Mouse (Mus musculus) layer of hippocampus, adult 9-11 months (tissue): Measurements from ENCODE around the gene Rnf185.

ENCODE experiments used
- DNase-seq: peaks from one replicate; pipeline ENCODE4 v3.0.0; 2022

Rnf185 gene

GRCm38 (mm10) chr11:3390789-3391188, 61.4 kb downstream of the Rnf185 start:
- no peak for DNase-seq

DNA sequence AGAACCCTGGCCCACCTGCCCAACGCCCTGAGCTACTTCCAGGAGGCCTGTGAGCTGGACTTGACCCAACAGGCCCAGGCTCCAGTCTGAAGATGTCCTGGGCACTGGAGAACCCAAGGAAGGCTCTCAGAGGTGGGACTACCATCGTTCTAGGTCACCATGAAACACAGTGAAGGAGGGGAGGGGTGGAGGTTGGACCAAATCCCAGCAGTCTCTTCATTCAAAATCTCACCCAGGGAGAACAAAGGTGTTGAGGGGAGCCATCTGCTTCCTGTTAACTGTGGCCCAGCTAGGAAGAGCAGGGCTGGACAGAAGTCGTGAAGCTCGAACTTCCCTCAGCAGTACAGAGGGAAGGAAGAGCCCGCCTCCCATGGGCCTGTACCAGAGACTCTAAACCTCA, 62.2 kb downstream of the Rnf185 start:
- no peak for DNase-seq

- no peak for DNase-seq
Observed at GRCm38 (mm10) chr11:3387482-3388196, 64.5 kb downstream of the Rnf185 start.

- DNase-seq: peak; percentile 83
Observed at GRCm38 (mm10) chr11:3386941-3387368, 65.2 kb downstream of the Rnf185 start.

DNA sequence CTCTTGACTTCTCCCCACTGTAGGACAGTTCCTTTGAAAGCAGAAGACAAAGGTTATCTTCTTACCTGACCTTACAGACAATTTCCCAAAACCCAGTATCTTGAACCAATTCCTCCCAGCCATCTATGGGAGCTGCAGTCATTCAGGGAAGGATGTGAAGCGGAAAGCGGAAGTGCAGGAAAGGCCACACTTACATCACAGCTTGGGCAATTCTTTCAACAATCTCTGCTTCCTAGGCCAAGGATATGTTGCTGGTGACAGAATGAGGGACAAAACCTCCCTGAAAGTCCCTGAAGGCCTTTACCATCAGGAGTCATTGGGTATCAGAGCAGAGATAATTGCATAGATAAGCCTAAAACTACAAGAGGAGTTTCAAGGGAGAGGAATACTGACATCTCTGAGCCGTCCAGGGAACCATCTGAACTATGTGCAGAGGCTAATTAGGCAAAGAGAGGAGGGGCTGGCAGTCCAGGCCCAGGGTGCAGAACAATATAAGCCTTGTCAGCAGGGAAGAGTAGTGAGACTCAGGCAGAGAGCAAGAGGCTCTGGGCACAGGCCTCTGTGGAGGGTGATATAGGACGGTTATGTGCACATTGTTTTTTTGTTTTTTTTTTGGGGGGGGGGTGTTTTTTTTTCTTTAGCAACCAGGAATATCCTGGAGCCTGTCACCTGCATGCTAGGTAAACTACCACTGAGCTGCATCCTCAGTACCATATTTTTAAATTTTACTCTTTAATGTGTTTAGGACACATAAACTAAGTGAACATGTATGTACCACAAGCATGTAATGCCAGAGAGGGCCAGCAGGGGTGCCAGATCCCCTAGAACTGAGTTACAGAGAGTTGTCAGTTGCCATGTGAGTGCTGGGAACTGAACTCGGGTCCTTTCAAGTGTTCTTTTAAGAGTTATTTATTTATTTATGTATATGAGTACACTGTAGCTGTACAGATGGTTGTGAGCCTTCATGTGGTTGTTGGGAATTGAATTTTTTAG, 69.3 kb downstream of the Rnf185 start:
- no peak for DNase-seq

DNA sequence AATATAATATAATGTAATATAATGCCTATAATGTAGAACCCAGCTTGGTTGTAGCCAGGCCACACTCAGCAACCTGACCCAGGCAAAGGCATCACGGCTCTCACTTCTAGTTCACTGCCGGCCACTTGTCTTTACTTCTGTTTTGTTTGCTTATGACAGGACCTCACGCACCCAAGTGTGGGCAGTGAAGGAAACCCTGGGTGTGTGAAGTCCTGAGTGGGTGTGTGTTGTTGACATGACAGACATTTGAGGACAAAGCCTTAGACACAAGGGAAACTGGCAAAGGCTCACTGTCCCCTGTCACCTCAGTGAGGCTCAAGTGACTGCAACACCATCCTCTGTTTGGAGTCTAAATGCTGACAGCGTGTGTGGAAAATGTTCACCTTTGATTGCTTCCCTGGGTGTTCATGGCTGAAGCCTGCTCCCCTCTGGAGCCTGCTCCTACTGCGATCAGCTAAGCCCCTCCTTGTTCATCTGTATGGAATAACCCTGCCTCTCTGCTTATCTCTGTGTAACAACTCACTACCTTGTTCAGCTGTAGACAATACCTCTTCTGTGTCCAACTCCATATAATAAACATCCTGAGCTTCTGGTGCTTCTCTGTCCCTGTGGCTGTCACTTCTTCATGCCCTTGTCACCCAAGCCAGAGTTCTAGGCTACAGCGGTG, 70.9 kb downstream of the Rnf185 start:
- no peak for DNase-seq

GRCm38 (mm10) chr11:3379427-3379826, 72.7 kb downstream of the Rnf185 start:
- no peak for DNase-seq

DNA sequence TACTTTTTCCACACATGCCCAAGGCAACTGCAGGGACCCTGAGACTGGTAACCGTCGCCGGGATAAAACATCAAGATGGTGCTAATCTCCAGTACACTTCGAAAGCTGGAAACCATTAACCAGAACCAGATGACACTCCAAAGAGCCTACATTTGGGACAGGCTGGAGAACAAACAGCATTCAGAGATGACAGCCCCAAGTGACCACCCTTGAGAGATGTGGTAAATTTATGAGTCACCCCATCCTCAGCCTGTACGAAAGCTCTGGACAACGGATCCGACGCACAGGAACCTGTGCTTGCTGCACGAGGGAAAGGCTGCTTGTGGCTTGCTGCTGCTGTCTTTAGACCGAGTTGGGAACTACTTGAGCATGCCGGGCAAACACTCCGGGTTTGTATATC, 77.4 kb downstream of the Rnf185 start:
- DNase-seq: no peak

DNA sequence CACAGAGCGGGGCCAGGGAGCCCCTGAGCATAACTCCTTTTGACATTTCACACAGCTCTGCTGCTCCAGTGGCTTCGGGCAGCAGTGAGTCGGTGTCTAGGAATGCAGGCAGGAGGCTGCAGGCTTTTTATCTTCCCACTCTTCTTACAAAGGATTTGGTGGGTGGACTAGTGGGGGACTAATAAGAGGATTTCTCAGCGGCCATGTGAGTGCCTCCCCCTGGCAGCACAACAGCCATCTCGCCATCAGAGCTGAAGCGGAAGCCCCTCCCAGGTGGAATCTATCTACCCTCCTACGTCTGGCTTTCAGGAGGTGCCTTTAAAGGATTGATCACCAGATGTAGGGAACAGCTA, 77.9 kb downstream of the Rnf185 start:
- DNase-seq: no peak

DNA sequence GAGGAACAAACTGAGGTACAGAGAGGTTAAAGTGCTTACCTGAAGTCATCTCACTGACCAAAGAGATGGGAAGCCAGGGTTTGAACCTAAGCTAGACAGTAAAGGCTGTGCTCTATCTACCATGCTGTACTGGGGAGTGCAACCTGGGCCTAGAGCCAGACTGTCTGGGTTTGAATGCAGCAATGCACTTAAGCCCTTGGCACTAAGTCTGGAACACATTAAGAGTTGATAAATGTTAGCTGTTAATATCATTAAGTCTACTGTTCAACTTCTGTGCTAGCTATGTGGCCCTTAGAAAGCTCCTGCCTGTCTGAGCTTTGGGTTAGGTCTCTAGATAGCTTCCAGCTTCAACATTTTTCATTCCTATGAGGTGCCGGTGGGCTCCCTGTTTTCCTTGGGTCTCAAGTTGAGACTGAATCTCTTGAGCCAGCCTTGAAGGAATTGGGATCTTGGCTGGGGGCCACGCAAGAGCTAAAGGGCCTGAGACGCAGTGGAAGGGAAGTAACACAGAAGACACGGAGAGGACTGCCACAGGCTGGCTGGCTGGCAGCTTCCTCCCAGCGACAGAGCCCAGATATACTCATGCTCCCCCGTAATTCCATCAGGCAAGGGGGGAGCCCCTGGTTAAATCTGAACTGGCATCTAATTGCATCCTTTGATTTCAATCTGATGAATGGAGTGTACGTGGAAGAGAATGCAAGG, 78.4 kb downstream of the Rnf185 start:
- no peak for DNase-seq

- no peak for DNase-seq
Observed at GRCm38 (mm10) chr11:3371599-3372295, 80.4 kb downstream of the Rnf185 start.

GRCm38 (mm10) chr11:3370928-3371598, 81.1 kb downstream of the Rnf185 start:
- peak; percentile 87 for DNase-seq

- no peak for DNase-seq
Observed at GRCm38 (mm10) chr11:3370162-3370561, 82.0 kb downstream of the Rnf185 start.

GRCm38 (mm10) chr11:3369449-3369848, 82.7 kb downstream of the Rnf185 start:
- DNase-seq: no peak

DNA sequence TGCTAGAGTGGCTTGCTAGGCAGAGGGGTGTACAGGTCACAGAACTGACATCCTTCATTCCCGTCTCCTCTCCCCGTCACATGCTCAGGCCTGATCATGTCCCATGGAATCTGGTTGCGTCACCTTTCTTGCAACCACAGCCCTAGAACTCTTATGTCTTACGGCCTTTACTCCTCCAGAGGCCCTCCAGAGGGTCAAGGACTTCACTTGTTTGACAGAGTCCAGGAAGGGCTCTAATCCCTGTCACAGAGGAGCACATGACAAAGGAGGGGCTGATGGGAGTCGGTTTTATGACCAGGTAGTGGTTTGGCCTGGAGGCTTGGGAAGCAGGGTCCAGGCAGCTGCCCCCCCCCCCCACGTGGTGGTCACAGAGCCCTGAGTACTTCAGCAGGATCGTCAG, 83.2 kb downstream of the Rnf185 start:
- DNase-seq: no peak

DNA sequence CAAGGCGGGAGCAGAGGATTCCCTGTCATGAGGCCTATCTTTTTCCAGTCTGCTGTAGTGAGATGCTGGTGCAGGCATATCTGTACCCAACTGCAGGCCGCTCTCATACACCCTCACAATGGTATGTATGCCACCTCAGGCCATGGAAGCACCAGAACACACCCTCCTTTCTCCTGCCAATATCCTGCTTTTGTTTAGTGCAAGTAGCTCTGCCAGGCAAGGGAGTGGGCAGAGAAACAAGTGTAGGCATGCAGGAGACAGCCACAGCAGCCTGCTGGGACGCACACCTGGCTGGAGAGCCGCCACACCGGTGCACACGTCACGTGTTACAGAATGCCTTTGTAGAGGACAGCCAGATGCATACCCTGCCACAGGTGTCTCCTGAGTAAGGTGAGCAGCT, 85.8 kb downstream of the Rnf185 start:
- DNase-seq: no peak
